Mouse (Mus musculus) midbrain, embryonic 10.5 days (tissue): ENCODE measurements around the gene Ripk4. TPM values are rescaled to one million over a fixed set of nuclear protein-coding genes. Genes with fewer than 3 reads are reported as not detected.

Source experiments
- DNase-seq: peaks from one replicate; pipeline ENCODE4 v3.0.0-alpha.2; 2017; ENCODE audit warnings: low spot score
- H3K27ac ChIP-seq: fragments of 300-500 bp; sonication (generic); replicated peaks from 2 replicates; pipeline ENCODE4 v1.5.1; 2016; ENCODE audit warnings: mild to moderate bottlenecking
- H3K27me3 ChIP-seq: fragments of 300-500 bp; sonication (generic); 2 replicates; pipeline ENCODE4 v1.6.1; 2016; ENCODE audit warnings: low read depth, mild to moderate bottlenecking; ENCODE audit not compliant: poor library complexity, severe bottlenecking
- H3K36me3 ChIP-seq: fragments of 300-500 bp; sonication (generic); 2 replicates; pipeline ENCODE4 v1.6.1; 2016; ENCODE audit warnings: mild to moderate bottlenecking, moderate library complexity
- H3K4me1 ChIP-seq: fragments of 300-500 bp; sonication (generic); 2 replicates; pipeline ENCODE4 v1.6.1; 2016
- H3K4me3 ChIP-seq: fragments of 300-500 bp; sonication (generic); 2 replicates; pipeline ENCODE4 v1.5.1; 2016; ENCODE audit warnings: mild to moderate bottlenecking, moderate library complexity
- H3K9me3 ChIP-seq: fragments of 300-500 bp; sonication (generic); replicated peaks from 2 replicates; pipeline ENCODE4 v1.6.1; 2016; ENCODE audit warnings: mild to moderate bottlenecking
- WGBS: fragments of 180-500 bp; shearing (Covaris S2); methylation state at CpG from one replicate; pipeline ENCODE4 v1.1.7; 2016; 5-methylcytosine and 5-hydroxymethylcytosine counted together
- polyA plus RNA-seq: library from polyadenylated mRNA; unstranded; fragments of >200 nt; fragmentation: Nextera tagmentation; extraction: Ambion mirVana; gene quantifications from 2 replicates; pipeline ENCODE4 v1.2.1, GENCODE M21; 2016

The Ripk4 gene
- polyA plus RNA-seq, 1 experiment from 2014 or later: 1.5 TPM

DNA sequence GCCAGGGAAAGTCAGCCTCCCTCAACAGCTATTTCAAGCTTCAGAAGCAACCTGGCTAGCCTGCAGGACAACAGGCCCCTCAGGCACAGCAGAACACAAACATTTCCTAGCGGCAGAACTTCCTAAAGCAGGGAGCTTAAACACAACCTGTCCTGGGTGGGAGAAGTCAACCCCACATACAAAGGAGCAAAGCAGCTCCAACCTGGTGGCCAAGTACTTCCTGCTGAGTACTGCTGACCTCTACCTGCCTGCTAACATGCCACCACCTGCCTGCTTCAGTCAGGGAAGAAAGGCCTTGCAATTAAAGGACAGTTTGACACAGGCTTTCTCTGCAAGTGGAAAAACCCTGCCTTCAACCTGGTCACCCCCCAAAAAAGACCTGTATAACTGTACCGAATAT lies 1.8 kb downstream of the Ripk4 start:
- Histone ChIP-seq H3K27ac (no peak overlapping the region), H3K36me3 (no peaks in the 10 kb centered on the region), H3K4me1 (peaks cover 33% of the 10 kb centered on the region), H3K27me3 (peaks cover 65% of the 10 kb centered on the region), H3K9me3 (no peaks in the 10 kb centered on the region), H3K4me3 (no peak overlapping the region)
- DNase-seq: no peak
- WGBS: 45% methylated on average over 2 of the region's 2 CpGs

GRCm38 (mm10) chr16:97759681-97760080 lies 3.9 kb downstream of the Ripk4 start:
- H3K9me3 ChIP-seq: no peaks in the 10 kb centered on the region
- peaks cover 33% of the 10 kb centered on the region for H3K4me1 ChIP-seq
- H3K4me3 ChIP-seq: no peak overlapping the region
- H3K36me3 ChIP-seq: no peaks in the 10 kb centered on the region
- H3K27ac ChIP-seq: no peak overlapping the region
- DNase-seq: no peak
- peaks cover 44% of the 10 kb centered on the region for H3K27me3 ChIP-seq
- 21% methylated on average over 3 of the region's 3 CpGs for WGBS

DNA sequence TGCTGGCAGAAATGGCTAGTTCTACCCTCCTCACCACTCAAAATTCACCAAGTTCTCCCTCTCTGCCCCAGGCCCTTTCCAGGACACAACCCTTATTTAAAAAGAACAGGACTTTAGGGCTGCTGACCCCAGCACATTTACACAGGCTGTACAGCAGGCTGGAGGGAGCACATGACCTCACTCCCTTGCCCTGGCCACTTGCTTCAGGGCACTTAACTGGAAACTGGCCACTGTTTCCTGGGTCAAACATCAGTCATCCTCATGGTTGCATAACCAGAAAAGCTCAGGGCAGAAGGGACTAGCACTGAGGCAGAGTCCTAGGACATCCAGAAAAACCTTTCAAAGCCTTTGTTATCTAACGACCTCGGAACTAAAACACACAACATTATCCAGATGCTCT lies 5.3 kb downstream of the Ripk4 start:
- H3K36me3 ChIP-seq: no peaks in the 10 kb centered on the region
- 94% methylated on average over 2 of the region's 2 CpGs for whole genome bisulfite sequencing
- H3K9me3 ChIP-seq: no peaks in the 10 kb centered on the region
- no peak overlapping the region for H3K4me3 ChIP-seq
- H3K4me1 ChIP-seq: peaks cover 25% of the 10 kb centered on the region
- no peak for DNase-seq
- H3K27me3 ChIP-seq: peaks cover 31% of the 10 kb centered on the region
- no peak overlapping the region for H3K27ac ChIP-seq

- no peak for DNase-seq
- peaks cover 12% of the 10 kb centered on the region for H3K27me3 ChIP-seq
- H3K9me3 ChIP-seq: no peaks in the 10 kb centered on the region
- WGBS: 73% methylated on average over 2 of the region's 2 CpGs
- no peak overlapping the region for H3K4me3 ChIP-seq
- peaks cover 10% of the 10 kb centered on the region for H3K4me1 ChIP-seq
- H3K27ac ChIP-seq: no peak overlapping the region
- H3K36me3 ChIP-seq: no peaks in the 10 kb centered on the region
Measured at GRCm38 (mm10) chr16:97756460-97756859, 7.1 kb downstream of the Ripk4 start.

DNA sequence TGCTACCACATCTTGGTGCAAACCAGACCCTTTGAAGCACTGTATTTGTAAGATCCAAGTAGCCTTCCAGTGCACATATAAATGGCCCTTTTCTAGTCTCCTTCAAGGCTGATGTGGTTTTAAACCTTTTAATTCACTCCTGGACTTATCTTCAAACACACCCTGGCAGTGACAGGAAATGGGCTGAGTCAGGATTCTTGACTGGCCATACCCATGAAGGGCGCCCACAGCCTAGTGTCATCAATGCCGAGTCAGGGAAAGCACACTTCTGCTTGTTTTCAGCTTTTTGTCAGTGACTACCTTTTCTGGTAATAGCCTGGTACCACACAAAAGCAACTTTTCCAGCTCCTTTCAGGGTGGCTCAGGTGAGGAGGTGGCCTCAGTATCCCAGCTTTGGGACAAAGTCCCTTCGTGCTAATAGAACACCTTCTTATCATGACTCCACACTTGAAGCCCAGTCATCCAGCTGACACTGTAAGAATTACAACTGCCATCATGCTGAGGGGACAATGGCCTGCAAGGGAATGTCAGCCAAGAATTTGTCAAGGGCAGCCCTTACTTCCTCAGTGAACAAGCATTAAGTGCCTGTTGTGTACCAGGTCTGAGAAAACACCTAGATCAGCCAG lies 11.2 kb downstream of the Ripk4 start:
- Histone ChIP-seq H3K4me1 (no peaks in the 10 kb centered on the region), H3K27me3 (no peaks in the 10 kb centered on the region), H3K27ac (no peak overlapping the region), H3K4me3 (no peak overlapping the region), H3K9me3 (no peaks in the 10 kb centered on the region), H3K36me3 (no peaks in the 10 kb centered on the region)
- 83% methylated on average over 3 of the region's 3 CpGs for WGBS
- no peak for DNase-seq

- no peak overlapping the region for H3K27ac ChIP-seq
- no peak for DNase-seq
- H3K36me3 ChIP-seq: no peaks in the 10 kb centered on the region
- H3K4me3 ChIP-seq: no peak overlapping the region
- WGBS: 89% methylated on average over 8 of the region's 8 CpGs
- H3K9me3 ChIP-seq: no peaks in the 10 kb centered on the region
- no peaks in the 10 kb centered on the region for H3K27me3 ChIP-seq
- H3K4me1 ChIP-seq: no peaks in the 10 kb centered on the region
Measured at GRCm38 (mm10) chr16:97751884-97752283, 11.7 kb downstream of the Ripk4 start.

DNA sequence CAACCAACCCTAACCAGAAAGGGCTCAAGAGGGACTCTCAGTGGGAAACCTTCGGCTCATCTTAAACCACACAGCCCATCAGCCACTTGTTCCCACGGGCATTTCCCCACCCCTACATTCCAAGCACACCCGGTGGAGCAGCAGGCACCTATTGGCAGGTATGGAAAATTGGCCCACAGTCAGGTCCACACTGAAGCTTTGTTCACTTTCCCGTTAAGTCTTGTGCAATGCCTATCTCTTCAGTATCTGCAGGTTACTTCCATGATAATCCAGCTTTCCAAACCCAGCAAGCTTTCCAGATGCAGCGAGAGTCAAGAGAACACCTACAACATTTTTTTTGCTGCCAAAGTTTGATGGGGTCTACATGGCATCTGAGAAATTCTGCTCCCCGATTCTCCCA lies 15.2 kb downstream of the Ripk4 start:
- Histone ChIP-seq H3K36me3 (no peaks in the 10 kb centered on the region), H3K27ac (no peak overlapping the region), H3K4me3 (no peak overlapping the region), H3K27me3 (no peaks in the 10 kb centered on the region), H3K4me1 (no peaks in the 10 kb centered on the region), H3K9me3 (no peaks in the 10 kb centered on the region)
- 91% methylated on average over 6 of the region's 6 CpGs for whole genome bisulfite sequencing
- DNase-seq: no peak

DNA sequence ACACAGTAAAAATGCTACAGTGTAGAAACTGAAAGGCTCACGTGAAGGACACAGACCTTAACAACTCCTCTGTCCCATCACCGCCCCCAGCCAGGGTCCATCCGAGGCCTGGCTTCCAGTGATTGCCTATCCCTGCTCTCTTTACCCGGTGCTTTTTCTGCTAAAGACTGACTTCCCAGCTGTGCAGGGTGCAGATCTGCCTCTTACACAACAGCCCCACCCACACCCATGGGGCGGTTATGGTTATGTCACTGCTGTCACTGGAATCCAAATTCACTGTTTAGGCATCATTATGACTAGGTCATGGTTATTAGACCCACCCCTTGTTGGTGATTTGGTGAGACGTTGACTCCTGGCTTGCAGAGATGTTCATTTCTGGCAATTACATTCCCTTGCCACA lies 25.6 kb downstream of the Ripk4 start:
- no peak for DNase-seq
- H3K27me3 ChIP-seq: no peaks in the 10 kb centered on the region
- H3K27ac ChIP-seq: no peak overlapping the region
- no peaks in the 10 kb centered on the region for H3K4me1 ChIP-seq
- no peaks in the 10 kb centered on the region for H3K36me3 ChIP-seq
- no peaks in the 10 kb centered on the region for H3K9me3 ChIP-seq
- WGBS: 81% methylated on average over 6 of the region's 6 CpGs
- no peak overlapping the region for H3K4me3 ChIP-seq

- Histone ChIP-seq H3K36me3 (no peaks in the 10 kb centered on the region), H3K27ac (no peak overlapping the region), H3K4me1 (no peaks in the 10 kb centered on the region), H3K9me3 (no peaks in the 10 kb centered on the region), H3K27me3 (no peaks in the 10 kb centered on the region), H3K4me3 (no peak overlapping the region)
- DNase-seq: no peak
- 86% methylated on average over 2 of the region's 2 CpGs for WGBS
Measured at GRCm38 (mm10) chr16:97736562-97736961, 27.0 kb downstream of the Ripk4 start.

GRCm38 (mm10) chr16:97734760-97735322 lies 28.7 kb downstream of the Ripk4 start:
- Histone ChIP-seq H3K4me3 (no peak overlapping the region), H3K36me3 (no peaks in the 10 kb centered on the region), H3K9me3 (no peaks in the 10 kb centered on the region), H3K4me1 (no peaks in the 10 kb centered on the region), H3K27me3 (no peaks in the 10 kb centered on the region), H3K27ac (no peak overlapping the region)
- DNase-seq: no peak
- 78% methylated on average over 9 of the region's 9 CpGs for WGBS

DNA sequence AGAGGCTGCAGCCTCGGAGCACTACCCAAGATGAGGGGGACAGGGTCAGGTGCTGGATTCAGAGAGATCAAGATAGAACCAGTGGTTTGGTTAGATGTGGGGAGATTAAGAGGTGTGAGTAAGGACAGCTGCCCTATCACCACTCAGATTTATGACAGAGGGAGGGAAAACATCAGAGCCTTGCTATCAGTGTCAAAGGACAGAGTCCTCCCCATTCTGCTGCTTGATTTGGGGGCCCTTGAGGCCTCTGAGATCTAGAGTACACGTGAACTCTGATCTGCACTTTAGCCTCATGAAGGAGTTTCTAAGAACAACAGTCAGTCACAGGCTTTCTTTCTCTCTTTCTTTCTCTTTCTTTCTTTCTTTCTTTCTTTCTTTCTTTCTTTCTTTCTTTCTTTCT lies 30.0 kb downstream of the Ripk4 start:
- Histone ChIP-seq H3K9me3 (no peaks in the 10 kb centered on the region), H3K27ac (no peak overlapping the region), H3K4me3 (no peak overlapping the region)

GRCm38 (mm10) chr16:97730321-97730720 lies 33.3 kb downstream of the Ripk4 start:
- H3K9me3 ChIP-seq: no peaks in the 10 kb centered on the region
- H3K4me1 ChIP-seq: no peaks in the 10 kb centered on the region
- 72% methylated on average over 1 of the region's 1 CpGs for whole genome bisulfite sequencing
- no peak overlapping the region for H3K4me3 ChIP-seq
- H3K27me3 ChIP-seq: no peaks in the 10 kb centered on the region
- H3K36me3 ChIP-seq: no peaks in the 10 kb centered on the region
- DNase-seq: no peak
- no peak overlapping the region for H3K27ac ChIP-seq

More for the DNA sequence above, 30.0 kb downstream of the Ripk4 start:
- H3K27me3 ChIP-seq: no peaks in the 10 kb centered on the region
- WGBS: 72% methylated on average over 2 of the region's 2 CpGs
- no peaks in the 10 kb centered on the region for H3K36me3 ChIP-seq
- DNase-seq: no peak
- H3K4me1 ChIP-seq: no peaks in the 10 kb centered on the region

DNA sequence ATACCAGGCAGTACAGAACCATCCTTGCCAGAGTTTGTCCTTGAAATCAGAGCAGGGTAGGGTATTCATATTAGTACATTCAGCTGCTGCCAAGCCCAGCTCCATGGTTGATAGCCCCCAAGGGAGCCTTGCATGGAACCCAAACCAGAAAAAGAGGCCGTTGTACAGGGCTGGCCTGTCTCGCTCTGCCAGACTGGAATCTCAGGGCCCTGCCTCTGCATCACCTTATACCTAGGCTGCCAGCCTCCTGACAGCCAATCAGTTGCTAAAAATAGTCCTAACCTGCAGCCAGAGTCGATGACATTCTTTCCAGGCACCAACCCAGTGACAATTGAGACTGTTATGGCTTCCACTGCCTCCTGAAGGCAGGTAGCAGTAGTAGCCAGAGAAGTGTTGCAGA lies 37.2 kb downstream of the Ripk4 start:
- H3K9me3 ChIP-seq: no peaks in the 10 kb centered on the region
- 83% methylated on average over 3 of the region's 3 CpGs for WGBS
- no peak overlapping the region for H3K4me3 ChIP-seq
- H3K27ac ChIP-seq: no peak overlapping the region
- no peaks in the 10 kb centered on the region for H3K4me1 ChIP-seq
- no peak for DNase-seq
- no peaks in the 10 kb centered on the region for H3K27me3 ChIP-seq
- H3K36me3 ChIP-seq: no peaks in the 10 kb centered on the region

- 94% methylated on average over 1 of the region's 1 CpGs for WGBS
- DNase-seq: no peak
- H3K4me1 ChIP-seq: no peaks in the 10 kb centered on the region
- H3K36me3 ChIP-seq: no peaks in the 10 kb centered on the region
- no peaks in the 10 kb centered on the region for H3K9me3 ChIP-seq
- H3K27me3 ChIP-seq: no peaks in the 10 kb centered on the region
- H3K27ac ChIP-seq: no peak overlapping the region
- H3K4me3 ChIP-seq: no peak overlapping the region
Measured at GRCm38 (mm10) chr16:97720093-97720492, 43.5 kb downstream of the Ripk4 start.
